Mouse (Mus musculus): ENCODE data around the gene Gm9913. TPM values are rescaled to one million over a fixed set of nuclear protein-coding genes. Genes with fewer than 3 reads are reported as not detected.

Gm9913 gene
- polyA plus RNA-seq, 1 experiment: not detected

Other genes starting within 250 kb of the Gm9913 start
- gene Fbn1, start 2.9 kb downstream of the Gm9913 start, polyA plus RNA-seq (2012; ENCODE audit: insufficient read depth, insufficient read length, missing spikeins): 7.8 and 21.4 TPM in 2 replicates
- gene Cep152, start 120.0 kb downstream of the Gm9913 start, polyA plus RNA-seq (2012; ENCODE audit: insufficient read depth, insufficient read length, missing spikeins): 0.36 and 0.71 TPM in 2 replicates
- 28.4 and 30.5 TPM in 2 replicates for gene Eid1, start 168.0 kb downstream of the Gm9913 start, polyA plus RNA-seq (2012; ENCODE audit: insufficient read depth, insufficient read length, missing spikeins)
- gene Shc4, start 219.1 kb downstream of the Gm9913 start, polyA plus RNA-seq (2012; ENCODE audit: insufficient read depth, insufficient read length, missing spikeins): not detected in 2 replicates